Mouse (Mus musculus) cerebellum, adult 2 months (tissue): ENCODE measurements around the gene Ranbp17. TPM values are rescaled to one million over a fixed set of nuclear protein-coding genes. Genes with fewer than 3 reads are reported as not detected.

Experiments
- DNase-seq, 2 experiments: peaks; one replicate each; pipeline ENCODE4 v3.0.0; 2021
- H3K27ac ChIP-seq: fragments of 200-500 bp; 2 replicates; pipeline ENCODE4 v1.5.1; 2012; ENCODE audit warnings: low read length, control low read depth, inconsistent platforms; ENCODE audit not compliant: insufficient read depth
- H3K27me3 ChIP-seq: fragments of 200-500 bp; 2 replicates; pipeline ENCODE4 v1.6.1; 2012; ENCODE audit warnings: inconsistent platforms, mild to moderate bottlenecking, low read length, moderate library complexity; ENCODE audit not compliant: control insufficient read depth, insufficient read depth
- H3K4me1 ChIP-seq: fragments of 200-500 bp; 2 replicates; pipeline ENCODE4 v1.6.1; 2011; ENCODE audit warnings: low read length; ENCODE audit not compliant: control insufficient read depth, insufficient read depth
- H3K4me3 ChIP-seq: fragments of 200-500 bp; replicated peaks from 2 replicates; pipeline ENCODE3; 2011; ENCODE audit warnings: mild to moderate bottlenecking, low read depth, low read length, control low read depth; ENCODE audit not compliant: insufficient read depth
- CTCF ChIP-seq: fragments of 200-500 bp; IDR thresholded peaks from 2 replicates; pipeline ENCODE4 v1.5.1; 2011; ENCODE audit warnings: low read depth, mild to moderate bottlenecking, control low read depth, low read length, moderate library complexity, borderline replicate concordance; ENCODE audit not compliant: insufficient read depth
- POLR2A ChIP-seq: fragments of 200-500 bp; IDR thresholded peaks from 2 replicates; pipeline ENCODE4 v1.6.1; 2011; ENCODE audit warnings: low read length, control low read depth, borderline replicate concordance; ENCODE audit not compliant: insufficient read depth
- WGBS: fragments of 180-500 bp; shearing (Covaris S2); methylation state at CpG from one replicate; pipeline ENCODE4 v1.1.7; 2018; 5-methylcytosine and 5-hydroxymethylcytosine counted together
- polyA plus RNA-seq: library from polyadenylated mRNA; depleted of rRNA; stranded (reverse); fragments of >200 nt; gene quantifications from 2 replicates; pipeline ENCODE4 v1.2.3, GENCODE M21; 2012

The Ranbp17 gene
- polyA plus RNA-seq, 1 experiment, result 6.5 TPM

DNA sequence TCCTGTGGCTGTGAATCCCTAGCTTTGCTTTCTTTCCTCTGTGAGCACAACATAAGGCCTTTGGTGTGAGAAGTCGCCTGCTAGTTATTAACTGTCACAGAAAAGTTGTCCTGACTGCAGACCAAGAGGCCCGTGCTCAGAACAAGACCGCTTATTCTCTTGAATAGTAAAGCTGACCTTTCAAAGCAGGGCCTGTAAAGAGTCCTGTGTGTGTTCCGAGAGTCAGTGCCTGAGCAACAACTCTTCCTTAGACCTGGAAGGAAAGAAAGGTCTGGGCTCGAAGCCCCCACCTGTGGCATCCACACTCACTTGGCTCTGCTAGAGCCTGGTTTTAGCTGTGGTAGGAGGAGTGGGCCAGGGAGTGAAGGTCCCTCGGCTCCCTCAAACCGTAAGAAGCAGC lies 318.5 kb downstream of the Ranbp17 start:
- TF ChIP-seq POLR2A (no peak), CTCF (no peak)
- WGBS, result 52% methylated on average over 7 of the region's 7 CpGs
- Histone ChIP-seq H3K27me3 (peaks cover 2% of the 10 kb centered on the region; the same call in 1 of the 2 replicates), H3K27ac (no peak overlapping the region), H3K4me1 (no peaks in the 10 kb centered on the region), H3K4me3 (no peak overlapping the region)
- no peak for DNase-seq

DNA sequence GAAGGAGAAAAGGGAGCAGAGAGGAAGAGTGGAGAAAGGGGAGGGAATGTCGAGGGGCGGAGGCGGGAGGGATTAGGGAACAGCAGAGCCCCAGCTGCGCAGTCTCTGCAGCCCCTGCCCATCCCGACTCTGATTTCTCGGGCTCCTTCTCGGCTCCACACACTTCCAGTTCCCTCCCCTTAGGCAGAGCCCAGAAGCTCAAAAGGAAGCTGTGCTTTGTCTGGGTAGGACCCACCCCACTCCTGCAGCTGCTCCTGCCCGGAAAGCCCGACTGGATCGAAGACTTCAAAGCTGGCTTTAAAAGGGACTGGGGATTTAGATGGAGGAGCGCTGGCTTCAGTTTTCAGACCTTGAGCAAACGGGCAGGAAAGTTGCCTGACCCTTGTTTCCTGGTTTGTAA lies 319.9 kb downstream of the Ranbp17 start:
- Histone ChIP-seq H3K27me3 (peaks cover 2% of the 10 kb centered on the region; the same call in 1 of the 2 replicates), H3K4me3 (no peak overlapping the region), H3K27ac (no peak overlapping the region), H3K4me1 (no peaks in the 10 kb centered on the region)
- DNase-seq, result no peak
- WGBS, result 37% methylated on average over 12 of the region's 12 CpGs
- TF ChIP-seq CTCF (no peak), POLR2A (no peak)

DNA sequence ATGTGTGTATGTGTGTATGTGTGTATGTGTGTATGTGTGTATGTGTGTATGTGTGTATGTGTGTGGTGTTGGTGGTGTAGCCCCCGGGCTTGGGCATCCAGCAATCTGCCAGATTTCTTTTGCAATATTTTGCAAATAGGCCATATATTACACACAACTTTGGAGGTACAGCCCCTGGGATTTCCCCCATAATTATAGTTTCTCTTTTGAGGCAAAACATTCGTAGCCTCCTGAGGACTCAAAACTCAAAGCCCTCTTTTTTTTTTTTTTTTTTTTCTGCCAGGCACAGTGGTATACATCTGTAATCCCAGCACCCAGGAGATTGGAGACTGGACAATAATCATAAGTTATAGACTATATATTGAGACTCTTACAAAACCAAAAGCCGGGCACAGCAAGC lies 331.7 kb downstream of the Ranbp17 start:
- no peaks in the 10 kb centered on the region for H3K27me3 ChIP-seq
- no peak for TF ChIP-seq CTCF
- no peak for TF ChIP-seq POLR2A
- H3K4me3 ChIP-seq, result no peak overlapping the region
- no peak overlapping the region for H3K27ac ChIP-seq
- no peaks in the 10 kb centered on the region for H3K4me1 ChIP-seq
- DNase-seq, result no peak
- 92% methylated on average over 3 of the region's 3 CpGs for WGBS

DNA sequence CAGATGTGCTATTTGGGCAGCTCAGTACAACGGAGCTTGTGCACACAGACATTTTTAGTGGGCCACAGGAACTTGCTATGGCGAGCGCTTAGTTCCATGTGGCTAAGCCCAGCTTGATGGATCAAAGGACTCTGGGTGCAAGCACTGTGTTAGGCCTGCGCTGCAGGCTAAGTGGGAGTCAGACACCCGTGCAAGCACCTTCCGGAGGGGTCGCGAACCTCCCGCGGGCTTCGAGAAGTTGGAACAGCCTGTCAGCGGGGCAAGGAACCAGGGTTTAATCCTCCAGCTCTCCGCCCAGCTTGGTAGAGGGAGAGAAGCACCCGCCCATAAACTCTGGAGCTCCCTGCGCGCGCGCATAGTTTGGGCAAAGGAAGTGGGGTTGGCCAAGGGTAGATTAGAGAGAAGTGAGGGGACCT lies 332.8 kb downstream of the Ranbp17 start:
- Histone ChIP-seq H3K4me3 (no peak overlapping the region), H3K27me3 (no peaks in the 10 kb centered on the region), H3K27ac (no peak overlapping the region), H3K4me1 (no peaks in the 10 kb centered on the region)
- 17% methylated on average over 18 of the region's 18 CpGs for WGBS
- no peak for DNase-seq
- TF ChIP-seq POLR2A (no peak), CTCF (no peak)

DNA sequence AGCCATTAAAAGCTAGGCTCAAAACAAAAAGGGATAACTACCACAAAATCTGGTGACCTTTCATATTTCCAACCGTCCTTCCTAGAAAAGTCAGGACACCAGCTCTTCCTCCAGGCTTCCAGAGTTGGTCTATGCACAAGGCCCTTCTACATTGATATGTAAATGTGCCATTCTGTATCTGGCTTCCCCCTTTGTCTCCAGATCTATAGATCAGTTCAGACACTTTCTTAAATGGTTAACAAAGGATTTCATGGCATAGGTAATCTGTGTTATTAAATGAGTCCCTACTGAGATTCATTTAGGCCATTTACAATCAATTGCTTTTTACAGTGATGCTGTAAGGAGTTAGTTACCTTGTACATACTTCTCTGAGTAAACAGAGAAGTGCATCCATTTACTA lies 333.7 kb downstream of the Ranbp17 start:
- DNase-seq, result no peak
- H3K27ac ChIP-seq, result no peak overlapping the region
- 83% methylated on average over 1 of the region's 1 CpGs for WGBS
- H3K4me3 ChIP-seq, result no peak overlapping the region
- TF ChIP-seq CTCF (no peak), POLR2A (no peak)
- no peaks in the 10 kb centered on the region for H3K27me3 ChIP-seq
- no peaks in the 10 kb centered on the region for H3K4me1 ChIP-seq

DNA sequence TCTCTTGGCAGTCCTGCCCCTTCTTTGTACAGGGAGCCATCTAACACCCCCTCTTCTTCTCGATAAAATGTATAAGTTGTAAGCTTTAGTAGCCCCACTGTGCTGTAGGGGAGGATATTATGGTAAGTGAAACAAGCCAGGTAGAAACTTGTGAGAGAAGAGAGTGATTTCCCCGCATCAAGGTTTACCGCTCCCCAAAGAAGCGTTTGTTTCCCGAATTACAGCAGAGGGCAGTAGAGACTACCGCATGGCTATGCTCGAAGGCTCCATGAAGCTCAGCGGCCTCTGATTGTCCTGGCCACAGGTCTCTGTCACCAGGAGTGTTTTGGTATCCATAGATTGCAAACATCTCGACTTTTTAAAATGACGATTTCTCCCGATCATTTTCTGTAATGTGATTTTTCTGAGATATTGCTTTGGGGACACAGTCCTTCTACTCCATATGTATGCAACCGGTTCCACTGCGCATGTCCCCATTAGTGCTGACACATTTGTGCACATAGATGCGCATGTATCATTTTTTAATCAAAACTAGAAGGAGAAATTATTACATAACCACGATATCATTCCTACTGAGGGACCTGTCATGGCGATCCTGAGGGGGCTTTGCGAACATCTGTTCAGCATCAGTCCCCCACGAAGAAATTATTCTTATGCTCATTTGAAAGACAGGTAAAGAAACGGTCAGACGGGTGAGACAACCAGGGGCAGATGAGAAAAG lies 336.9 kb downstream of the Ranbp17 start:
- DNase-seq, result peak; percentile 58 to 59
- TF ChIP-seq POLR2A (no peak), CTCF (peak; percentile 90)
- H3K27me3 ChIP-seq, result no peaks in the 10 kb centered on the region
- WGBS, result 36% methylated on average over 20 of the region's 20 CpGs
- H3K27ac ChIP-seq, result no peak overlapping the region
- no peaks in the 10 kb centered on the region for H3K4me1 ChIP-seq
- no peak overlapping the region for H3K4me3 ChIP-seq

DNA sequence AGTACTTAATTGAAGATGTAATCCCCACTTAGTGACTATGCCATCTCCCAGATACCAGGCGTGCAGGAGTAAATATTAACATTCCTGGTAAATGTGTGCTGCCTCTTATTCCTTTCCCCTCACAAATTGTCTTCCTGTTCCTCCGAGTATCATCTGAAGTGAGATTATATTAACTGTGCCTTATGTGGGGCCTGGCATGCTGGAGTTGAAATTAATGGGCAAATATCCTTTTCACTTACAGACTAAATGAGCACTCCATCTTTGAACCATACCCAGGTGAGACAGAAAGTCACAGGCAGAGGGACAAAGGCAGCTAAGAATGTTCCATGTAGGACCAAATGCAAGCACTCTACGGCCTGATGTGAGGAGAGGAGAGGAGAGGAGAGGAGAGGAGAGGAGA lies 337.8 kb downstream of the Ranbp17 start:
- Histone ChIP-seq H3K27me3 (no peaks in the 10 kb centered on the region), H3K27ac (no peak overlapping the region), H3K4me3 (no peak overlapping the region), H3K4me1 (no peaks in the 10 kb centered on the region)
- TF ChIP-seq POLR2A, result no peak
- TF ChIP-seq CTCF, result no peak
- 94% methylated on average over 3 of the region's 3 CpGs for WGBS
- no peak for DNase-seq

DNA sequence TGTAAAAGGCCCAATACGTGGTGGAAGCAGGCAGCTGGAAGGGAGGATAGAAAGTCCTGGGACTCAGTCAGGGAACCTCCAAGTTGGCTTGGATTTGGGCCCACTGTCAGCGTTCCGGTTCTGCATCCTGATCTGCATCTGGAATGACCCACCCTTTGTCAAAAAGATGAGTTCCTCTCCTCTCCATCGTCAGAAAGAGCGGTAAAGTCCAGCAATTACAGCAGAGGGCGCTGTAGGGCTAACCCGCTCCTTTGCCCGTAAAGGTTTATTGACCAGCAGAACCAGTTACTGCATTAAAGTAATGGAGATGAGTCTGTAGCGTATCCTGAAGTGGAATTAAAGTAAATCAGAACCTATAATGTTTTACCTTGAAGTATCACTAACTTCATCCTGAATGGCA lies 343.1 kb downstream of the Ranbp17 start:
- H3K4me1 ChIP-seq, result no peaks in the 10 kb centered on the region
- 16% methylated on average over 9 of the region's 9 CpGs for WGBS
- H3K27ac ChIP-seq, result no peak overlapping the region
- TF ChIP-seq CTCF (peak; percentile 80), POLR2A (no peak)
- H3K4me3 ChIP-seq, result no peak overlapping the region
- no peaks in the 10 kb centered on the region for H3K27me3 ChIP-seq
- peak; percentile 49 to 63 for DNase-seq
